Mouse (Mus musculus): Measurements from ENCODE around the gene 9430097D07Rik. TPM values are rescaled to one million over a fixed set of nuclear protein-coding genes. Genes with fewer than 3 reads are reported as not detected.

9430097D07Rik gene
- polyA plus RNA-seq, 1 experiment = 1.0 TPM

- TF ChIP-seq CTCF (IDR thresholded peaks at IDR 0.05; ENCODE audit: extremely low read depth, insufficient read depth, low read length) (no peak), POLR2A (IDR thresholded peaks at IDR 0.05; ENCODE audit: extremely low read depth, insufficient read depth, low read length) (no peak)
- Histone ChIP-seq H3K4me3 (ENCODE audit: insufficient read depth, low read length) (no peak overlapping the region), H3K27ac (ENCODE audit: insufficient read depth, low read length) (no peak overlapping the region), H3K4me1 (ENCODE audit: control insufficient read depth, insufficient read depth, low read length) (peaks cover 10% of the 10 kb centered on the region)
Measured at GRCm38 (mm10) chr2:32585149-32585714, 9.7 kb upstream of the 9430097D07Rik start.

DNA sequence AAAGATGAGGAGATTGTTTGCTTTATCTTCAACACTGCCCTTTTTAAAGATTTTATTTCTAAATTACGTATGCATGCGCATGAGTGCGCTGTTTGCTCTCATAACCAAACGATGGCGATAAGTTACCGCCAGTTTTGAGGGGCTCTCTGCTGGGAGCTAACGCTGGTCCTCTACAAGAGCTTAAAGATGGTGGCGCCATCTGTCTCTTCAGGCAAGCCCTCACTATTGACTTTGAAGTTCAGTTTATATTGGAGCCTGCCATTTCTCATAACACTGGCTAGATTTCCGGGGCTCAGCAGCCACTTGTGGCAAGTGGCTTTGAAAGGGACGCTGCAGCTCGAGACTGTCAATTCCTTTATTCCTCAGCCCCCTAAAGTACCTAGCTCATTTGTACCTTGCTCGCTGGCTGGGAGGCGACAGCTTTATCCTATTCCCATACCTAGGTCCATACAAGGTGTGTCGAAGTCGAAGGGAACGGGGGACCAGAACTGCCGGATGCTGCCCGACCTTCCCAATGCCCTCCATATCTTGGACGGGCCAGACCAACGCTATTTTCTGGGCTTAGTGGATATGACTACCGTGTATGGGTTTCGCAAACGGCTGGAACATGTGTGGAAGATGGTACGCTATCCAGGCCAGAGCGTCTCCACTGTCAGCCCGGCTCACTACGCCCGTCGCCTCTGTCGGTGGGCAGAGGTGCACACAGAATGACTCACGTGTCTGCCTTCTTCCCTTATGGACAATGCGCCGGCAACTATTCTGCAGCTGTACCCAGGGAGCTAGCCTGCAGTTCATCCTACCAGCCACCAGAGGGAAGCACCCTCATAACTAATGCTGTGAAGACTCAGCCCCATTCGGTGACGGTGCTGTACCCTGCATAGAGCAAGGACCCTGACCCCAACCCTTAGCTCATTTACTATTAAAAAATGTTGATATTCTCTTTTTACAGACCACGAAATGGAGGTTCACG lies 7.6 kb upstream of the 9430097D07Rik start:
- TF ChIP-seq POLR2A (IDR thresholded peaks at IDR 0.05; ENCODE audit: extremely low read depth, insufficient read depth, low read length) (no peak), CTCF (IDR thresholded peaks at IDR 0.05; ENCODE audit: extremely low read depth, insufficient read depth, low read length) (peak; percentile 97)
- no peak overlapping the region for H3K27ac ChIP-seq (ENCODE audit: insufficient read depth, low read length)
- 0 out of 2 replicates have a peak overlapping the region, but pooled peaks have one; percentile 4 for H3K4me3 ChIP-seq (ENCODE audit: insufficient read depth, low read length)
- 0 out of 2 replicates have a peak, but pooled peaks cover 1% of the 10 kb centered on the region for H3K4me1 ChIP-seq (ENCODE audit: control insufficient read depth, insufficient read depth, low read length)

GRCm38 (mm10) chr2:32581450-32582095 lies 6.1 kb upstream of the 9430097D07Rik start:
- Histone ChIP-seq H3K27ac (ENCODE audit: insufficient read depth, low read length) (no peak overlapping the region), H3K4me1 (ENCODE audit: control insufficient read depth, insufficient read depth, low read length) (0 out of 2 replicates have a peak, but pooled peaks cover 2% of the 10 kb centered on the region), H3K4me3 (ENCODE audit: insufficient read depth, low read length) (peak overlapping the region; percentile 1; the same call in 1 of the 2 replicates)
- TF ChIP-seq POLR2A (IDR thresholded peaks at IDR 0.05; ENCODE audit: extremely low read depth, insufficient read depth, low read length) (no peak), CTCF (IDR thresholded peaks at IDR 0.05; ENCODE audit: extremely low read depth, insufficient read depth, low read length) (no peak)

DNA sequence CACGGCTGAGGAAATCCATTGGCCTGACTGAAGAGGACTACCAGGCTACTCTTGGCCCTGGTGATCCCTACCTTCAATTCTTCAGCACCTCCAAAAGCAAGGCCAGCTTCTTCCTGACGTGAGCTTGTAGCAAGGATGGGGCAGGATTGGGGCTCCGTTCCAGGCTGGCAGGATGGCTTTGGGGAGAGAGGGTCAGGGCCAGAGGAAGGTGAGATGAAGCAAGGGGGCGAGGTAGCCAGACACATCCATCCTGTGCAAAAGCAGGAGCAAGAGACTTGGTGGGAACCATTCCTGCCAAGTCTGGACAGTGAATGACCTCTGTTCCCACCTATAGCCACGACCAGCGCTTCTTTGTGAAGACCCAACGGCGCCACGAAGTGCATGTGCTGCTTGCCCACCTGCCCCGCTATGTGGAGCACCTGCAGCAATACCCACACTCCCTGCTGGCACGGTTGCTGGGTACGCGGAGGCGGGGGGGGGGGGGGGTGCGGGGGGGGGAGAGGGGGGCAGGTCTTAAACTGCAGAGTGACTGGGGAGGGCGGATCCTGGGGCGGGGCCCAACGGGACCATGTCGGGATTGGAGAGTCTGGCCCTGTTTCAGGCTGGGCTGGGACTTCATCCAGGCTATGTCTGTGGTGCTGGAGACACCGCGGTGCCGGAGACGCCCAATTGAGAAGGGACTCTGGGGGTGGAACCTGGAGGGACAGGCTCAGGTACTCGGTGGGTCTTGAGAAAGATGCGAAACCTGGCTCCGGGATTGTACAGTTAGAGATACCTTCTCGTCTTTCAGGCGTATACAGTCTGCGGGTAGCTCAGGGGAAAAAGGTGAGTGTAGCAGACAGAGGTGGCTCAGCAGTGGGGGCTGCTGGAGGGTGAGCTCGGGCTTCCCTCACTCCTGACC lies 2.9 kb upstream of the 9430097D07Rik start:
- Histone ChIP-seq H3K4me3 (ENCODE audit: insufficient read depth, low read length) (no peak overlapping the region), H3K27ac (ENCODE audit: insufficient read depth, low read length) (no peak overlapping the region), H3K4me1 (ENCODE audit: control insufficient read depth, insufficient read depth, low read length) (peaks cover 5% of the 10 kb centered on the region; the same call in 1 of the 2 replicates)
- TF ChIP-seq CTCF (IDR thresholded peaks at IDR 0.05; ENCODE audit: extremely low read depth, insufficient read depth, low read length) (no peak), POLR2A (IDR thresholded peaks at IDR 0.05; ENCODE audit: extremely low read depth, insufficient read depth, low read length) (0 out of 2 replicates have a peak, but pooled peaks have one; percentile 6)

DNA sequence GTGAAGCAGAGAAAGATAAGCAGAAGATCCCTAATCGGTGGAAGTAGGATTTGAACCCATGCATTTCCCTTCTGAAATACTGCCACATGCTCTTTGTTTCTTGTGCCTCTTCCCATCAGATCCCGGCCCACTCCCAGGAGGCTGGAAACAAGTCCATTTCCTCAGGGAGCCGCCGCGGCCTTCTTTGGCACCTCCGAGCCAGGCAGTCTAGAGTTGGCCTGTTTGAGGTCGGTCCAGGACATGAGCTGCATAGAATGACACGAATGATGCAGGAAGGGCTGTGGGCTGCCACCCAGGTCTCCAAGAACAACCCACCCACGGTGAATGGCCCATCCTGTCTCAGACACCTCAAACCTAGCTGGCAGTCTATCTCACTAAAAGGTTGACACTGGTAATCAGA lies 1.0 kb upstream of the 9430097D07Rik start:
- no peak for TF ChIP-seq CTCF (IDR thresholded peaks at IDR 0.05; ENCODE audit: extremely low read depth, insufficient read depth, low read length)
- TF ChIP-seq POLR2A (IDR thresholded peaks at IDR 0.05; ENCODE audit: extremely low read depth, insufficient read depth, low read length) = no peak
- Histone ChIP-seq H3K27ac (ENCODE audit: insufficient read depth, low read length) (no peak overlapping the region), H3K4me3 (ENCODE audit: insufficient read depth, low read length) (no peak overlapping the region; the same call in 1 of the 2 replicates), H3K4me1 (ENCODE audit: control insufficient read depth, insufficient read depth, low read length) (peaks cover 5% of the 10 kb centered on the region; the same call in 1 of the 2 replicates)

DNA sequence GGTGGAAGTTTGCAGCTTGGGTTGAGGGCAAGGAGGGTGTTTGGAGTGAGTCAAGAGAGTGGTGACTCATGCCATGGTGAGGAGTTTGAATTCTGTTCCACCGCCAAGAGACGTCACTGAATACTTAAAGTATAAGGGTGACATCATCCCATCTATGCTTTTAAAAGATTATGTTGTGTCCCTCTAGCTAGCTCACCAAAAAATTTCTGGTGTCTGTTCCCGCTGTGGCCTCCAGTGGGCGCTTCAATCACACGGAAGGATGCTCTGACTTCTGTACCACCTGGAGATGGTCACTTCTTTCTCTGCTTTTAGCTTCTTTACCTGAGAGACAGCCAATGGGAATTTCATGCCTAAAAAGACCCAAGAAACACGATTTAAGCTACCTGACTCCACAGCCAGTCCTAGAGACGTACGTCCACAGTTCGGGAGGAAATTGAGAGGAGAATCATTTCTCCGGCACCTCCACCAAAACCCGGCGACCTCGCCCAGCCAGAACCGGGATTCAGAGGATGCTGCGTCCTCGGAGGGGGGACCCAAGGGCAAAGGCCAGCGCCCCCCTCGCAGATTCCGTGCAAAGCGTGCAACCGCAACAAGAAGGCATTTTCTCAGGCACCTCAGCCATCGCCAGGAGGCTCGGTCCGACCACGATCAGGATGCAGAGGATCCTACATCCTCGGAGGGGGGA lies 441 bp downstream of the 9430097D07Rik start:
- Histone ChIP-seq H3K27ac (ENCODE audit: insufficient read depth, low read length) (peak overlapping the region; percentile 15; the same call in 1 of the 2 replicates), H3K4me3 (ENCODE audit: insufficient read depth, low read length) (peak overlapping the region; percentile 50), H3K4me1 (ENCODE audit: control insufficient read depth, insufficient read depth, low read length) (peaks cover 5% of the 10 kb centered on the region; the same call in 1 of the 2 replicates)
- peak; percentile 79 for TF ChIP-seq CTCF (IDR thresholded peaks at IDR 0.05; ENCODE audit: extremely low read depth, insufficient read depth, low read length)
- TF ChIP-seq POLR2A (IDR thresholded peaks at IDR 0.05; ENCODE audit: extremely low read depth, insufficient read depth, low read length) = no peak

- no peak for TF ChIP-seq CTCF (IDR thresholded peaks at IDR 0.05; ENCODE audit: extremely low read depth, insufficient read depth, low read length)
- no peak for TF ChIP-seq POLR2A (IDR thresholded peaks at IDR 0.05; ENCODE audit: extremely low read depth, insufficient read depth, low read length)
- H3K27ac ChIP-seq (ENCODE audit: insufficient read depth, low read length) = peak within 1 kb of the TSS; percentile 15; the same call in 1 of the 2 replicates
- H3K4me1 ChIP-seq (ENCODE audit: control insufficient read depth, insufficient read depth, low read length) = peaks cover 5% of the 10 kb centered on the region; the same call in 1 of the 2 replicates
- peak within 1 kb of the TSS; percentile 50 for H3K4me3 ChIP-seq (ENCODE audit: insufficient read depth, low read length)
Measured at GRCm38 (mm10) chr2:32574497-32574896, 987 bp downstream of the 9430097D07Rik start, which contains the start of gene Pip5kl1. Gene Pip5kl1 (plus strand): TSS chr2:32574797.

GRCm38 (mm10) chr2:32572196-32572595 lies 3.3 kb downstream of the 9430097D07Rik start:
- TF ChIP-seq POLR2A (IDR thresholded peaks at IDR 0.05; ENCODE audit: extremely low read depth, insufficient read depth, low read length) (0 out of 2 replicates have a peak, but pooled peaks have one; percentile 5), CTCF (IDR thresholded peaks at IDR 0.05; ENCODE audit: extremely low read depth, insufficient read depth, low read length) (no peak)
- Histone ChIP-seq H3K27ac (ENCODE audit: insufficient read depth, low read length) (no peak overlapping the region), H3K4me3 (ENCODE audit: insufficient read depth, low read length) (no peak overlapping the region; the same call in 1 of the 2 replicates), H3K4me1 (ENCODE audit: control insufficient read depth, insufficient read depth, low read length) (peaks cover 3% of the 10 kb centered on the region; the same call in 1 of the 2 replicates)
